Mouse (Mus musculus) bone marrow, adult 2 months (tissue): Measurements from ENCODE around the gene Fxyd3.

Experiments used
- CTCF ChIP-seq: fragments of 200-500 bp; IDR thresholded peaks from 2 replicates; pipeline ENCODE4 v1.5.1; 2011; ENCODE audit warnings: low read length, control low read depth; ENCODE audit not compliant: control insufficient read depth, insufficient read depth
- POLR2A ChIP-seq: fragments of 200-500 bp; IDR thresholded peaks from 2 replicates; pipeline ENCODE4 v1.6.1; 2011; ENCODE audit warnings: low read depth, mild to moderate bottlenecking, control low read depth, low read length, borderline replicate concordance; ENCODE audit not compliant: control insufficient read depth

DNA sequence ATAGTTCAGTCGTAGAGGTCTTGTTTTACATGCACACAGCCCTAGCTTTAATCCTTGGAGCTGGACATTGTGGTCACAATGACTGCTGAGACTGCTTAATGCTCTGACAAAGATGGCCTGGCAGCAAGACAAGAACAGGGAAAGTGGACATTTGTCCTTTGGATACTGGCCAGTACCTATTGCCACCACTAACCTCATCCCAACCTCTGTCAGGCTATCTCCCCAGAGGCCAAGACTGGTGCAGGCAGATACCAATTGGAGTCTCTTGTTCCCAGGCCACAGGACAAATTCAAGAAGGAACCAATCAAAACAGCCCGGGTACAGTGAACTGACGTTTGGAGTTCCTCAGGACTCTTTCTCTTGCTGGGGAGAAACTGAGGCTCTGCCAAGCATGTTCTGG lies 11.7 kb upstream of the Fxyd3 start:
- TF ChIP-seq POLR2A (no peak), CTCF (no peak)
